Mouse (Mus musculus): ENCODE measurements around the gene Mef2c. TPM values are rescaled to one million over a fixed set of nuclear protein-coding genes. Genes with fewer than 3 reads are reported as not detected.

Gene Mef2c
- polyA plus RNA-seq, 1 experiment from 2014 or later, result 53.3 TPM

DNA sequence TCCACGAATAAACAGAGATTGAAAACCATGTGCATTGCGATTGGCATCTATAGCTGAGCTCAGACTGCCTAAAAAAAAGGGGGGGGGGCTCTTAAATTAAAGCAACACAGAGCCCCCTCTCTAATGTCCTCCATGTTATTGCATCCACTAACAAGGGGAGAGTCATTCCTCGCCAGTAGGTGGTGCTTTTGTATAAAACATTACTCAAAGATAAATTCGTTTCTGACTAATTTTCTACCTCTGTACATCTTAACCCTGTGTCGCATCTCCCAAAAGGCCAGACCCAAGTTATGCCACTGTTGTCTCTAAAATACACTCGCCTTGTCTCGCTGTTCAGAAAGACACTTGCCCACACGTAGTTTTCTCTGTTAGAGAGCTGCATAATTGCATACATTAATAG, 156.9 kb downstream of the Mef2c start:
- H3K4me3 ChIP-seq (ENCODE audit: low read depth, low read length), result no peak overlapping the region
- H3K9ac ChIP-seq (replicated peaks; ENCODE audit: low read depth, low read length), result no peak overlapping the region
- no peak overlapping the region for H3K4me2 ChIP-seq (replicated peaks; ENCODE audit: low read depth, low read length)
- no peak overlapping the region for H3K27ac ChIP-seq (ENCODE audit: low read length)
- no peaks in the 10 kb centered on the region for H3K36me3 ChIP-seq (ENCODE audit: control insufficient read depth, insufficient read depth, low read length)
- no peaks in the 10 kb centered on the region for H3K27me3 ChIP-seq (ENCODE audit: control insufficient read depth, insufficient read depth, low read length)
- no peaks in the 10 kb centered on the region for H3K4me1 ChIP-seq (ENCODE audit: control insufficient read depth, insufficient read depth, low read length)
- H3K9me3 ChIP-seq (ENCODE audit: control insufficient read depth, low read depth, low read length), result no peaks in the 10 kb centered on the region
- ATAC-seq (ENCODE audit: insufficient number of reproducible peaks, insufficient read depth, low FRiP score, low read depth), result no peak
- WGBS, result 62% methylated on average over 8 of the region's 8 CpGs

DNA sequence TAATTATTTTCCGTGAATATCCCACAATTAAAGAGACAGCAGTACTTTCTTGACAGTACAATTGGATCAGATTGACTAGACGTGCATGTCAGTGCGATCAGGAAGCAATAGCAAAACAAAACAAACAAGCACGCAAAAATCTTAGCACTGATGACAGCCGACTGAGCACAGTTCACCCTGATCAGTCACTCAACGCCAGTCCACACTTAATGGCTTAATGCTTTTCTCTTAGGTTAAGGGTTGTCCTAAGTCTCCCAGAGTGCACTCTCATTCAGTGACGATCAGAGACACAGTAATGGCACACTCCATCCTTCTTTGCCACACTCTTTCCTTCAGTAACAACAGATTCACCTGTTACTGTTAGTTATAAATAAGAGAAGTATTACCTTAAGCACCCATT, 157.3 kb downstream of the Mef2c start:
- H3K9ac ChIP-seq (replicated peaks; ENCODE audit: low read depth, low read length), result no peak overlapping the region
- no peak for ATAC-seq (ENCODE audit: insufficient number of reproducible peaks, insufficient read depth, low FRiP score, low read depth)
- H3K27me3 ChIP-seq (ENCODE audit: control insufficient read depth, insufficient read depth, low read length), result no peaks in the 10 kb centered on the region
- WGBS, result 69% methylated on average over 7 of the region's 7 CpGs
- no peaks in the 10 kb centered on the region for H3K36me3 ChIP-seq (ENCODE audit: control insufficient read depth, insufficient read depth, low read length)
- H3K9me3 ChIP-seq (ENCODE audit: control insufficient read depth, low read depth, low read length), result no peaks in the 10 kb centered on the region
- H3K4me2 ChIP-seq (replicated peaks; ENCODE audit: low read depth, low read length), result no peak overlapping the region
- no peak overlapping the region for H3K27ac ChIP-seq (ENCODE audit: low read length)
- H3K4me1 ChIP-seq (ENCODE audit: control insufficient read depth, insufficient read depth, low read length), result no peaks in the 10 kb centered on the region
- H3K4me3 ChIP-seq (ENCODE audit: low read depth, low read length), result no peak overlapping the region

DNA sequence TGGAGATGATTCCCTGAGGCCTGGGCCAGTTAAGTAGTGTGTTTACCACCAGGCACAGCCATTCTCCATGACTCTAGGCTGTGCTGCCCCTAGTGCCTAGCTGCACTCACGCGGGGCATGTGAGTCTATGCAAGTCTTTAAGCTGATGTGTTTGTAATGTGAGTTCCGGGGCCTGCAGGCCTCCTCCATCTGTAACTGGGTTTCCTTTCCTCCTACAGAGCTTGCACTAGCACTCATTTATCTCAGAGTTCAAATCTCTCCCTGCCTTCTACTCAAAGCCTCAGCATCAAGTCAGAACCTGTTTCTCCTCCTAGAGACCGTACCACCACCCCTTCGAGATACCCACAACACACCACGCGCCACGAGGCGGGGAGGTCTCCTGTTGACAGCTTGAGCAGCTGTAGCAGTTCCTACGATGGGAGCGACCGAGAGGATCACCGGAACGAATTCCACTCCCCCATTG, 158.3 kb downstream of the Mef2c start:
- no peak for ATAC-seq (ENCODE audit: insufficient number of reproducible peaks, insufficient read depth, low FRiP score, low read depth)
- WGBS, result 63% methylated on average over 14 of the region's 14 CpGs
- H3K4me2 ChIP-seq (replicated peaks; ENCODE audit: low read depth, low read length), result no peak overlapping the region
- H3K4me1 ChIP-seq (ENCODE audit: control insufficient read depth, insufficient read depth, low read length), result no peaks in the 10 kb centered on the region
- H3K4me3 ChIP-seq (ENCODE audit: low read depth, low read length), result no peak overlapping the region
- H3K9ac ChIP-seq (replicated peaks; ENCODE audit: low read depth, low read length), result no peak overlapping the region
- no peaks in the 10 kb centered on the region for H3K9me3 ChIP-seq (ENCODE audit: control insufficient read depth, low read depth, low read length)
- H3K27ac ChIP-seq (ENCODE audit: low read length), result no peak overlapping the region
- H3K27me3 ChIP-seq (ENCODE audit: control insufficient read depth, insufficient read depth, low read length), result no peaks in the 10 kb centered on the region
- H3K36me3 ChIP-seq (ENCODE audit: control insufficient read depth, insufficient read depth, low read length), result no peaks in the 10 kb centered on the region

DNA sequence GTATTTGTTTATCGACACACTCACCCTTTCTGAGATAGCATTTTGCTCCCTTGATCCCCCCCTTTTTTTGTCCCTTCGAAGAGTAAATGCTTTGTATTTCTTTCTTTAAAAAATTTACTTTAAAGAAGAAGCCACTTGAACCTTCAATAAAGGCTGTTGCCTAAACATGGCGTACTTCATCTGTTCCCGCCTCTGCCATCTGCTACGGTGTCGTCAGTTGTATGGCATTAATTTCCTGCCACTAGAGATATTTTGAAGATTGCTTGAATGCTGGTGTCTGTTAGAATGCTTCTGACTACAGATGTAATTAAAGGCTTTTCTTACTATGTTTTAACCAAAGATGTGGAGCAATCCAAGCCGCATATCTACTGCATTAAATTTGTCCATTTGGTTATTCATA, 162.3 kb downstream of the Mef2c start:
- H3K27ac ChIP-seq (ENCODE audit: low read length), result no peak overlapping the region
- H3K27me3 ChIP-seq (ENCODE audit: control insufficient read depth, insufficient read depth, low read length), result no peaks in the 10 kb centered on the region
- no peaks in the 10 kb centered on the region for H3K9me3 ChIP-seq (ENCODE audit: control insufficient read depth, low read depth, low read length)
- no peak overlapping the region for H3K4me3 ChIP-seq (ENCODE audit: low read depth, low read length)
- H3K36me3 ChIP-seq (ENCODE audit: control insufficient read depth, insufficient read depth, low read length), result no peaks in the 10 kb centered on the region
- ATAC-seq (ENCODE audit: insufficient number of reproducible peaks, insufficient read depth, low FRiP score, low read depth), result no peak
- no peaks in the 10 kb centered on the region for H3K4me1 ChIP-seq (ENCODE audit: control insufficient read depth, insufficient read depth, low read length)
- WGBS, result 85% methylated on average over 7 of the region's 7 CpGs
- H3K4me2 ChIP-seq (replicated peaks; ENCODE audit: low read depth, low read length), result no peak overlapping the region
- no peak overlapping the region for H3K9ac ChIP-seq (replicated peaks; ENCODE audit: low read depth, low read length)

DNA sequence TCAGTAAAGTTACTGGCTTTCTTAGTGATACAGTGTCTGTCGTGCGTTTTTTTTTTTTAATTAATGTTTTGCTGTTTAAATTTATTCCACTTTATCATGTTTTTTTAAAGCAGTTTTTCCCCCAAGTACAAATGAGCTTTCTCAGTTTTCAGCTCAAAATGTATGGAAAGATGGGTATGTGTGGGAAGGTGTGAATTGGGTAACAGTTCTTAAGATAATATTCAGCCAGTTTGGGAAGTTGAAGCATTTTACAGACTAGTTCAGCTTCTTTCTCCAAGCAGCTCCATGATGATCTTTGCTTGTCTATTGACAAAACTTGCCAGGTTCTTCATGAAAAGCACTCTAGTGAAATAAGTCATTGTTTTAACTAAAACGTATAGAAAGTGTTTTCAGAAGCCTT, 163.2 kb downstream of the Mef2c start:
- Histone ChIP-seq H3K4me2 (replicated peaks; ENCODE audit: low read depth, low read length) (no peak overlapping the region), H3K27ac (ENCODE audit: low read length) (no peak overlapping the region), H3K27me3 (ENCODE audit: control insufficient read depth, insufficient read depth, low read length) (no peaks in the 10 kb centered on the region), H3K36me3 (ENCODE audit: control insufficient read depth, insufficient read depth, low read length) (no peaks in the 10 kb centered on the region), H3K4me1 (ENCODE audit: control insufficient read depth, insufficient read depth, low read length) (no peaks in the 10 kb centered on the region), H3K9ac (replicated peaks; ENCODE audit: low read depth, low read length) (no peak overlapping the region), H3K4me3 (ENCODE audit: low read depth, low read length) (no peak overlapping the region), H3K9me3 (ENCODE audit: control insufficient read depth, low read depth, low read length) (no peaks in the 10 kb centered on the region)
- ATAC-seq (ENCODE audit: insufficient number of reproducible peaks, insufficient read depth, low FRiP score, low read depth), result no peak
- WGBS, result 75% methylated on average over 3 of the region's 3 CpGs

DNA sequence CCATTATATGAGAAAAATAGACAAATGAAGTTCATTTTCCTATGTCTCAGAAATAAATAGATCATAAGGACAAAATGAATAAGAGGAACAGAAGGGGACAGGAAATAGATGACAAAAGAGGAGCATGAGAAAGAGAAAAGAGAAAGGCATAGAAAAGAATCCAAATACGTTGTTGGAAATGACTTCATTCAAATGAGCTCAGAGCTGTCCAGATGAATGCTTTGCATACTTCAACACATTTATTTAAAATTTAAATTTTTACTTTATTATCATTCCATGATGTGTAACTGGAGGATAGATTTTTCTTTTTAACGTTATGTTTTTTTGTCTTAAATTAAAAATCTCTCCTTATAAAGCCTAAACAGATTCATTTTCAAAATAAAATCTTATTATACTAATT, 203.8 kb downstream of the Mef2c start:
- no peak overlapping the region for H3K9ac ChIP-seq (replicated peaks; ENCODE audit: low read depth, low read length)
- whole genome bisulfite sequencing, result 68% methylated on average over 2 of the region's 2 CpGs
- H3K4me3 ChIP-seq (ENCODE audit: low read depth, low read length), result no peak overlapping the region
- no peak for ATAC-seq (ENCODE audit: insufficient number of reproducible peaks, insufficient read depth, low FRiP score, low read depth)
- H3K36me3 ChIP-seq (ENCODE audit: control insufficient read depth, insufficient read depth, low read length), result no peaks in the 10 kb centered on the region
- H3K9me3 ChIP-seq (ENCODE audit: control insufficient read depth, low read depth, low read length), result no peaks in the 10 kb centered on the region
- no peak overlapping the region for H3K4me2 ChIP-seq (replicated peaks; ENCODE audit: low read depth, low read length)
- peaks cover under 1% of the 10 kb centered on the region for H3K27me3 ChIP-seq (ENCODE audit: control insufficient read depth, insufficient read depth, low read length)
- no peaks in the 10 kb centered on the region for H3K4me1 ChIP-seq (ENCODE audit: control insufficient read depth, insufficient read depth, low read length)
- H3K27ac ChIP-seq (ENCODE audit: low read length), result no peak overlapping the region

DNA sequence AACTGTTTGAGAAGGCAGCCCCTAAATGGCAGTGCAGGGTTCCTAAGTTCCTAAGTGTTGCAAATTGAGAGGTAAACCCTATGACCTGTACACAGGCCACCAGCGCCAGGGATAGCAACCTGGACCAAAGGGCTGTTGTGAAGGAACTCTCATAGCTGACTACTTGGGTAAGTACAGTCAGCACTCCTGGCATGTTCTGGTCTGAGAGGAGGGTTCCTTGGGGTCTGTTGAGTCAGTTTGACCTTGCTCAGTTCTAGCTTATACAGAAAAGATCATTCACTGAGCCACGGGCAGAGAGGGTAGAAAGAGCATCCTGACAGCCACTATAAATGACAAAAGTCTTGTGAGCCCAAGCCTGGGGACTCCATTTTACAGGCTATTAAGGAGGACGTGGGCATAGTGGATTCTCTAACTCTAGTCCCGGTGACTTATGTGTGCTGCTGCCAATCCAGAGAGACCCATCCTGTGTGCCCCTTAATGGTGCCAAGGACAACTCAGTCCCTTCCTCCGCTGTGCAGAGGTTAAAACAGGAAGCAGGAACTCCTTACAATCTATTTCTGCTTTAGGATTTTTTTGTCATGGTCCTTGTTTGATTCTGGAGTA, 209.0 kb downstream of the Mef2c start:
- Histone ChIP-seq H3K9ac (replicated peaks; ENCODE audit: low read depth, low read length) (no peak overlapping the region), H3K4me1 (ENCODE audit: control insufficient read depth, insufficient read depth, low read length) (no peaks in the 10 kb centered on the region), H3K9me3 (ENCODE audit: control insufficient read depth, low read depth, low read length) (no peaks in the 10 kb centered on the region), H3K27me3 (ENCODE audit: control insufficient read depth, insufficient read depth, low read length) (peaks cover 45% of the 10 kb centered on the region), H3K36me3 (ENCODE audit: control insufficient read depth, insufficient read depth, low read length) (no peaks in the 10 kb centered on the region), H3K27ac (ENCODE audit: low read length) (no peak overlapping the region), H3K4me3 (ENCODE audit: low read depth, low read length) (no peak overlapping the region), H3K4me2 (replicated peaks; ENCODE audit: low read depth, low read length) (no peak overlapping the region)
- 21% methylated on average over 5 of the region's 5 CpGs for WGBS
- no peak for ATAC-seq (ENCODE audit: insufficient number of reproducible peaks, insufficient read depth, low FRiP score, low read depth)

DNA sequence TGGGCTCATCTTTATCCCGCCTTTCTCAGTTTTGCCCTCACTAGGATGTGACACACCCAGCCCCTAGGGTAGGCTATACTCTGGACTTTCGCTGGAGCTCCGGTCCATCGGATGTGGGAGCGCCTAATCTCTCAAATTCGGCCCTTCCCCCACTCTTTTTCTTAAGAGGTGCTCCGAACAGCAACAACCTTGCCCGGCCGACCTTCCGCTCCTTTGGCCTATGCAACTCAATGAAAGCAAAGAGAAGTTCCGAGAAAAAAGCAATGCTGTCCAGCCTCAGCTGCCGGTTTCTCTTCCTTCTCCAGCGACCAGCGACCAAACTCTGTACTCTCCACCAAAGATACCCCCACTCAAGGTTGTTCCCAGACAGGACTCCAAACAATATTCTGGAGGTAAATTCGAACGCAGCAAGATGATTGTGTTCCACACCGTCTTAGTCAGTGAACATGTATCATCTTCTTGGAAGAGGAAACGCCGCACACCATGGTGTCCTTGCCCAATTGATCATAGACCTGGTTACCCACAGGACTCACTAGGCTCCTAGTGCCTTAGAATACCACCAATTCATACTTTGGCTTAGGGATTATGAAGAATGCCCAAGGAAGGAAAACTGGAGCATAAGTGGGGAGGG, 209.9 kb downstream of the Mef2c start:
- 3% methylated on average over 19 of the region's 19 CpGs for WGBS
- Histone ChIP-seq H3K27me3 (ENCODE audit: control insufficient read depth, insufficient read depth, low read length) (peaks cover 54% of the 10 kb centered on the region), H3K4me2 (replicated peaks; ENCODE audit: low read depth, low read length) (no peak overlapping the region), H3K4me3 (ENCODE audit: low read depth, low read length) (no peak overlapping the region), H3K9me3 (ENCODE audit: control insufficient read depth, low read depth, low read length) (no peaks in the 10 kb centered on the region), H3K4me1 (ENCODE audit: control insufficient read depth, insufficient read depth, low read length) (no peaks in the 10 kb centered on the region), H3K36me3 (ENCODE audit: control insufficient read depth, insufficient read depth, low read length) (no peaks in the 10 kb centered on the region), H3K27ac (ENCODE audit: low read length) (no peak overlapping the region), H3K9ac (replicated peaks; ENCODE audit: low read depth, low read length) (no peak overlapping the region)
- ATAC-seq (ENCODE audit: insufficient number of reproducible peaks, insufficient read depth, low FRiP score, low read depth), result no peak

Data from stomach, embryonic 14.5 days (tissue).